Mouse (Mus musculus) cerebral cortex, adult 2 months (tissue): Measurements from ENCODE around the gene Phactr1.

Experiments used
- WGBS: fragments of 180-500 bp; shearing (Covaris S2); methylation state at CpG from one replicate; pipeline ENCODE4 v1.1.7; 2018; 5-methylcytosine and 5-hydroxymethylcytosine counted together

Gene Phactr1

GRCm38 (mm10) chr13:43027568-43027967 is 347.1 kb downstream of the Phactr1 start:
- 52% methylated on average over 1 of the region's 1 CpGs for WGBS

- 52% methylated on average over 2 of the region's 2 CpGs for whole genome bisulfite sequencing
These were observed 349.8 kb downstream of the Phactr1 start for GRCm38 (mm10) chr13:43030222-43030621.

GRCm38 (mm10) chr13:43032451-43032850 is 352.0 kb downstream of the Phactr1 start:
- 77% methylated on average over 3 of the region's 3 CpGs for WGBS

GRCm38 (mm10) chr13:43036510-43036909 is 356.1 kb downstream of the Phactr1 start:
- WGBS = 43% methylated on average over 6 of the region's 6 CpGs

- WGBS = 56% methylated on average over 4 of the region's 4 CpGs
These were observed 362.3 kb downstream of the Phactr1 start for GRCm38 (mm10) chr13:43042766-43043165.

GRCm38 (mm10) chr13:43048553-43048952 is 368.1 kb downstream of the Phactr1 start:
- WGBS = 27% methylated on average over 3 of the region's 3 CpGs

GRCm38 (mm10) chr13:43053201-43053600 is 372.8 kb downstream of the Phactr1 start:
- 90% methylated on average over 1 of the region's 1 CpGs for WGBS

GRCm38 (mm10) chr13:43055136-43055535 is 374.7 kb downstream of the Phactr1 start:
- WGBS = 40% methylated on average over 6 of the region's 6 CpGs

GRCm38 (mm10) chr13:43057104-43057503 is 376.7 kb downstream of the Phactr1 start:
- WGBS = 83% methylated on average over 2 of the region's 2 CpGs

GRCm38 (mm10) chr13:43063355-43063754 is 382.9 kb downstream of the Phactr1 start:
- WGBS = 46% methylated on average over 4 of the region's 4 CpGs

- WGBS = 57% methylated on average over 8 of the region's 8 CpGs
These were observed 388.4 kb downstream of the Phactr1 start for GRCm38 (mm10) chr13:43068716-43069265.

GRCm38 (mm10) chr13:43070496-43070895 is 390.1 kb downstream of the Phactr1 start:
- 80% methylated on average over 4 of the region's 4 CpGs for WGBS

GRCm38 (mm10) chr13:43070971-43071370 is 390.5 kb downstream of the Phactr1 start:
- WGBS = 75% methylated on average over 2 of the region's 2 CpGs

- WGBS = 64% methylated on average over 6 of the region's 6 CpGs
These were observed 395.0 kb downstream of the Phactr1 start for GRCm38 (mm10) chr13:43075456-43075855.

GRCm38 (mm10) chr13:43077485-43077884 is 397.1 kb downstream of the Phactr1 start:
- 54% methylated on average over 9 of the region's 9 CpGs for WGBS

- WGBS = 79% methylated on average over 7 of the region's 7 CpGs
These were observed 404.8 kb downstream of the Phactr1 start for GRCm38 (mm10) chr13:43085226-43085625.

GRCm38 (mm10) chr13:43094365-43094764 is 413.9 kb downstream of the Phactr1 start:
- WGBS = 45% methylated on average over 7 of the region's 7 CpGs

GRCm38 (mm10) chr13:43102943-43103342 is 422.5 kb downstream of the Phactr1 start:
- WGBS = 77% methylated on average over 7 of the region's 7 CpGs

GRCm38 (mm10) chr13:43104496-43104895 is 424.1 kb downstream of the Phactr1 start:
- 93% methylated on average over 9 of the region's 9 CpGs for WGBS

GRCm38 (mm10) chr13:43112280-43112679 is 431.9 kb downstream of the Phactr1 start:
- 27% methylated on average over 7 of the region's 7 CpGs for WGBS

GRCm38 (mm10) chr13:43112707-43113106 is 432.3 kb downstream of the Phactr1 start:
- 34% methylated on average over 3 of the region's 3 CpGs for WGBS

GRCm38 (mm10) chr13:43113141-43113540 is 432.7 kb downstream of the Phactr1 start:
- 96% methylated on average over 3 of the region's 3 CpGs for WGBS

- 61% methylated on average over 16 of the region's 16 CpGs for WGBS
These were observed 442.1 kb downstream of the Phactr1 start for GRCm38 (mm10) chr13:43122306-43123070.
